Mouse (Mus musculus) CH12.LX (cell line): ENCODE measurements around the gene Wnk2. TPM values are rescaled to one million over a fixed set of nuclear protein-coding genes. Genes with fewer than 3 reads are reported as not detected.
A peak's percentile ranks its signal among the peaks of the same experiment; 100 is the strongest.

ENCODE experiments used
- DNase-seq: peaks from one replicate; pipeline ENCODE4 v3.0.0-alpha.2; 2013; ENCODE audit errors: extremely low read depth
- H3K27ac ChIP-seq: 2 replicates; pipeline ENCODE4 v1.5.1; 2012; ENCODE audit warnings: low read depth, mild to moderate bottlenecking, control low read depth, moderate library complexity; ENCODE audit not compliant: insufficient read depth
- H3K27me3 ChIP-seq: replicated peaks from 2 replicates; pipeline ENCODE3; 2012; ENCODE audit warnings: inconsistent platforms
- H3K36me3 ChIP-seq, 2 experiments: replicated peaks in 1 of 2; 2 replicates each; pipeline versions ENCODE3 to v1.6.1; 2012; ENCODE audit warnings: inconsistent platforms in 1 of 2, low read length in 1 of 2, mild to moderate bottlenecking in 1 of 2, mixed read lengths in 1 of 2, moderate library complexity in 1 of 2; ENCODE audit not compliant: control insufficient read depth in 1 of 2, insufficient read depth in 1 of 2
- H3K4me1 ChIP-seq, 2 experiments: 2 replicates each; pipeline ENCODE4 v1.6.1; 2012; ENCODE audit warnings: inconsistent platforms in 1 of 2, moderate library complexity in 1 of 2; ENCODE audit not compliant: insufficient read depth in 2 of 2, control insufficient read depth in 1 of 2
- H3K4me2 ChIP-seq: 2 replicates; pipeline ENCODE4 v1.6.1; 2012; ENCODE audit warnings: low read depth, mild to moderate bottlenecking, control low read depth; ENCODE audit not compliant: poor library complexity, insufficient read depth, severe bottlenecking
- H3K4me3 ChIP-seq, 3 experiments: fragments of 150-350 bp in 1 of 3; sonication (generic) in 1 of 3; replicated peaks in 1 of 3; 2 replicates each; pipeline versions ENCODE3 to v1.5.1; 2011 to 2012; ENCODE audit warnings: low read depth in 2 of 3, low read length in 2 of 3, mild to moderate bottlenecking in 2 of 3, moderate library complexity in 2 of 3, control low read depth in 1 of 3, improper control_type of control experiment in 1 of 3, inconsistent platforms in 1 of 3, mixed read lengths in 1 of 3; ENCODE audit not compliant: poor library complexity in 1 of 3
- H3K79me2 ChIP-seq: replicated peaks from 2 replicates; pipeline ENCODE4 v1.6.1; 2012; ENCODE audit warnings: mild to moderate bottlenecking, moderate library complexity; ENCODE audit not compliant: control insufficient read depth, poor library complexity, insufficient read depth, severe bottlenecking; ENCODE audit errors: extremely low read depth
- H3K9ac ChIP-seq: 2 replicates; pipeline ENCODE4 v1.6.1; 2012; ENCODE audit warnings: low read depth, mild to moderate bottlenecking, control low read depth, moderate library complexity; ENCODE audit not compliant: insufficient read depth
- H3K9me3 ChIP-seq: replicated peaks from 2 replicates; pipeline ENCODE3; 2012; ENCODE audit warnings: low read length, inconsistent platforms, mixed read lengths
- BHLHE40 ChIP-seq: IDR thresholded peaks from 2 replicates; pipeline ENCODE4 v1.6.1; 2011; ENCODE audit warnings: mild to moderate bottlenecking, low read depth, low read length, improper control_type of control experiment
- CHD1 ChIP-seq: IDR thresholded peaks from 2 replicates; pipeline ENCODE4 v1.6.1; 2012; ENCODE audit warnings: low read depth, low read length, improper control_type of control experiment, inconsistent platforms
- CHD2 ChIP-seq: IDR thresholded peaks from 2 replicates; pipeline ENCODE4 v1.6.1; 2011; ENCODE audit warnings: low read length, improper control_type of control experiment
- CTCF ChIP-seq, 2 experiments: IDR thresholded peaks in 1 of 2; conservative IDR thresholded peaks in 1 of 2; 2 replicates each; pipeline ENCODE4 v1.5.1; 2011 to 2012; ENCODE audit warnings: low read depth in 2 of 2, low read length in 2 of 2, improper control_type of control experiment in 1 of 2, inconsistent platforms in 1 of 2, mild to moderate bottlenecking in 1 of 2, moderate library complexity in 1 of 2
- E2F4 ChIP-seq: IDR thresholded peaks from 2 replicates; pipeline ENCODE4 v1.6.1; 2011; ENCODE audit warnings: low read depth, low read length, improper control_type of control experiment; ENCODE audit not compliant: insufficient replicate concordance
- ELF1 ChIP-seq: IDR thresholded peaks from 2 replicates; pipeline ENCODE4 v1.6.1; 2014; ENCODE audit warnings: low read depth, mild to moderate bottlenecking, inconsistent platforms, low read length, improper control_type of control experiment
- EP300 ChIP-seq: IDR thresholded peaks from 2 replicates; pipeline ENCODE4 v1.6.1; 2011; ENCODE audit warnings: low read length, improper control_type of control experiment
- GABPA ChIP-seq: IDR thresholded peaks from 2 replicates; pipeline ENCODE4 v1.6.1; 2012; ENCODE audit warnings: low read depth, low read length, improper control_type of control experiment, inconsistent platforms; ENCODE audit not compliant: insufficient replicate concordance
- IRF4 ChIP-seq: IDR thresholded peaks from 2 replicates; pipeline ENCODE4 v1.6.1; 2014; ENCODE audit warnings: low read depth, mild to moderate bottlenecking, inconsistent platforms, low read length, improper control_type of control experiment
- JUN ChIP-seq: IDR thresholded peaks from 2 replicates; pipeline ENCODE4 v1.6.1; 2011; ENCODE audit warnings: low read depth, mild to moderate bottlenecking, low read length, improper control_type of control experiment, moderate library complexity; ENCODE audit not compliant: insufficient read depth
- JUND ChIP-seq: conservative IDR thresholded peaks from 2 replicates; pipeline ENCODE4 v1.6.1; 2011; ENCODE audit warnings: low read depth, low read length, improper control_type of control experiment
- MAX ChIP-seq: IDR thresholded peaks from 2 replicates; pipeline ENCODE4 v1.6.1; 2011; ENCODE audit warnings: low read length, improper control_type of control experiment
- MAZ ChIP-seq: IDR thresholded peaks from 2 replicates; pipeline ENCODE4 v1.6.1; 2012; ENCODE audit warnings: low read depth, mild to moderate bottlenecking, inconsistent platforms, low read length, improper control_type of control experiment, moderate library complexity
- MEF2A ChIP-seq: IDR thresholded peaks from 2 replicates; pipeline ENCODE4 v1.6.1; 2014; ENCODE audit warnings: low read depth, mild to moderate bottlenecking, inconsistent platforms, low read length, improper control_type of control experiment, borderline replicate concordance
- MXI1 ChIP-seq: IDR thresholded peaks from 2 replicates; pipeline ENCODE4 v1.6.1; 2011; ENCODE audit warnings: mild to moderate bottlenecking, low read depth, low read length, improper control_type of control experiment
- MYC ChIP-seq: IDR thresholded peaks from 2 replicates; pipeline ENCODE4 v1.6.1; 2011; ENCODE audit warnings: low read depth, mild to moderate bottlenecking, improper control_type of control experiment, low read length
- NELFE ChIP-seq: IDR thresholded peaks from 2 replicates; pipeline ENCODE4 v1.6.1; 2011; ENCODE audit warnings: low read depth, low read length, improper control_type of control experiment
- NRF1 ChIP-seq: IDR thresholded peaks from 2 replicates; pipeline ENCODE4 v1.6.1; 2014; ENCODE audit warnings: low read depth, mild to moderate bottlenecking, inconsistent platforms, low read length, improper control_type of control experiment, moderate library complexity
- PAX5 ChIP-seq: IDR thresholded peaks from 2 replicates; pipeline ENCODE4 v1.6.1; 2012; ENCODE audit warnings: low read length, inconsistent platforms, mixed read lengths
- POLR2A ChIP-seq: IDR thresholded peaks from 2 replicates; pipeline ENCODE4 v1.6.1; 2011; ENCODE audit warnings: low read depth, mild to moderate bottlenecking, improper control_type of control experiment, low read length
- POLR2AphosphoS2 ChIP-seq: IDR thresholded peaks from 2 replicates; pipeline ENCODE4 v1.6.1; 2011; ENCODE audit warnings: low read depth, low read length, improper control_type of control experiment
- RAD21 ChIP-seq: IDR thresholded peaks from 2 replicates; pipeline ENCODE4 v1.6.1; 2011; ENCODE audit warnings: low read depth, mild to moderate bottlenecking, low read length, improper control_type of control experiment, moderate library complexity
- SIN3A ChIP-seq: IDR thresholded peaks from 2 replicates; pipeline ENCODE4 v1.6.1; 2012; ENCODE audit warnings: low read length, improper control_type of control experiment, inconsistent platforms
- SMC3 ChIP-seq: IDR thresholded peaks from 2 replicates; pipeline ENCODE4 v1.6.1; 2011; ENCODE audit warnings: low read depth, low read length, improper control_type of control experiment
- TBP ChIP-seq: conservative IDR thresholded peaks from 2 replicates; pipeline ENCODE4 v1.6.1; 2011; ENCODE audit warnings: low read depth, low read length, improper control_type of control experiment
- UBTF ChIP-seq: IDR thresholded peaks from 2 replicates; pipeline ENCODE4 v1.6.1; 2012; ENCODE audit warnings: low read depth, mild to moderate bottlenecking, inconsistent platforms, low read length, improper control_type of control experiment, moderate library complexity
- USF1 ChIP-seq: IDR thresholded peaks from 2 replicates; pipeline ENCODE4 v1.6.1; 2014; ENCODE audit warnings: low read depth, mild to moderate bottlenecking, inconsistent platforms, low read length, improper control_type of control experiment
- USF2 ChIP-seq: conservative IDR thresholded peaks from 2 replicates; pipeline ENCODE4 v1.6.1; 2011; ENCODE audit warnings: low read depth, low read length, improper control_type of control experiment
- ZC3H11A ChIP-seq: IDR thresholded peaks from 2 replicates; pipeline ENCODE4 v1.6.1; 2012; ENCODE audit warnings: low read depth, mild to moderate bottlenecking, inconsistent platforms, low read length, improper control_type of control experiment
- ZKSCAN1 ChIP-seq: IDR thresholded peaks from 2 replicates; pipeline ENCODE4 v1.6.1; 2012; ENCODE audit warnings: low read depth, inconsistent platforms, low read length, improper control_type of control experiment, borderline replicate concordance
- ZNF384 ChIP-seq: IDR thresholded peaks from 2 replicates; pipeline ENCODE4 v1.6.1; 2012; ENCODE audit warnings: low read depth, low read length, improper control_type of control experiment, inconsistent platforms
- dilution Hi-C: fragments of 300-500 bp; cut with MboI; formaldehyde crosslinking; loops from 2 replicates; pipeline ENCODE4 v1.14.3; 2020; ENCODE audit warnings: low sequenced_read_pairs; ENCODE audit not compliant: extremely low pct_unique_long_range_greater_than_20kb, extremely low pct_ligation_motif_present
- in situ Hi-C: fragments of 300-500 bp; cut with MboI; formaldehyde crosslinking; loops from 3 replicates; pipeline ENCODE4 v1.14.3; 2019; ENCODE audit warnings: low sequenced_read_pairs, low pct_ligation_motif_present, low pct_unique_long_range_greater_than_20kb, mixed read lengths
- polyA plus RNA-seq: library from polyadenylated mRNA; unstranded; fragments of >175 nt; gene quantifications from 2 replicates; pipeline ENCODE4 v1.2.1, GENCODE M21; 2012; ENCODE audit warnings: low read depth; ENCODE audit not compliant: insufficient read length
- total RNA-seq, 2 experiments: library from RNA; depleted of rRNA; stranded (reverse); fragments of 300-350 nt in 1 of 2; fragments of >200 nt in 1 of 2; gene quantifications; 2 replicates each; pipeline ENCODE4 v1.2.3; 2012 to 2014

The Wnk2 gene
- total and polyA plus RNA-seq, 3 experiments: 0.04 TPM; not detected in 2

- TF ChIP-seq MYC (no peak), IRF4 (no peak), NELFE (no peak), TBP (no peak), BHLHE40 (peak; percentile 63), GABPA (no peak), POLR2AphosphoS2 (no peak), SIN3A (peak; percentile 49; the same call in 1 of the 2 replicates), ZNF384 (no peak), EP300 (peak; percentile 40; the same call in 1 of the 2 replicates), CHD1 (no peak), SMC3 (no peak), MEF2A (no peak; the same call in 1 of the 2 replicates)
Observed at GRCm38 (mm10) chr13:49188219-49188965, 40.6 kb upstream of the Wnk2 start (continued).

GRCm38 (mm10) chr13:49187288-49188218 is 39.7 kb upstream of the Wnk2 start, which contains the start of gene Ninj1:
TSS of gene Ninj1 (plus strand) at chr13:49187485.
- H3K4me3 ChIP-seq: peak within 1 kb of the TSS; percentile 66 to 85 (median 70)
- peak; percentile 92 for DNase-seq
- no peaks in the 10 kb centered on the region for H3K79me2 ChIP-seq
- H3K4me2 ChIP-seq: peak within 1 kb of the TSS; percentile 91
- dilution Hi-C loops (no loop called here), in situ Hi-C loops (loop anchor here (25.0 kb wide), 2 partner anchors 325 to 525 kb away; partner anchors contain the start of genes Barx1 and Phf2)
- H3K27me3 ChIP-seq: no peaks in the 10 kb centered on the region
- peak within 1 kb of the TSS; percentile 87 for H3K9ac ChIP-seq
- H3K36me3 ChIP-seq: no peaks in the 10 kb centered on the region
- peaks cover 28 to 54% of the 10 kb centered on the region in 2 experiments for H3K4me1 ChIP-seq
- H3K9me3 ChIP-seq: peaks cover 6% of the 10 kb centered on the region
- peak within 1 kb of the TSS; percentile 46 for H3K27ac ChIP-seq
- TF ChIP-seq POLR2A: peak; percentile 85
- peak; percentile 46; the same call in 1 of the 2 replicates for TF ChIP-seq NRF1
- TF ChIP-seq MYC: peak; percentile 60; the same call in 1 of the 2 replicates
- no peak for TF ChIP-seq USF2
- no peak for TF ChIP-seq ZC3H11A
- 0 out of 2 replicates have a peak, but pooled peaks have one; percentile 33 for TF ChIP-seq EP300
- no peak for TF ChIP-seq IRF4
- TF ChIP-seq ZKSCAN1: no peak
- TF ChIP-seq MEF2A: peak; percentile 73; the same call in 1 of the 2 replicates
- TF ChIP-seq TBP: 0 out of 2 replicates have a peak, but pooled peaks have one; percentile 18
- 0 out of 2 replicates have a peak, but pooled peaks have one; percentile 11 for TF ChIP-seq ELF1
- no peak for TF ChIP-seq JUN
- no peak for TF ChIP-seq USF1
- TF ChIP-seq BHLHE40: peak; percentile 98
- TF ChIP-seq UBTF: 0 out of 2 replicates have a peak, but pooled peaks have one; percentile 50
- TF ChIP-seq PAX5: no peak
- no peak for TF ChIP-seq JUND
- TF ChIP-seq E2F4: no peak
- TF ChIP-seq SIN3A: peak; percentile 67; the same call in 1 of the 2 replicates
- no peak for TF ChIP-seq CHD1
- TF ChIP-seq RAD21: no peak
- TF ChIP-seq GABPA: no peak
- no peak for TF ChIP-seq MAZ
- TF ChIP-seq CHD2: no peak
- TF ChIP-seq CTCF (conservative IDR thresholded peaks at IDR 0.05 in 1 of 2, IDR thresholded peaks at IDR 0.05 in 1 of 2; ENCODE audit: low read depth in 2 of 2, low read length in 2 of 2): no peak
- TF ChIP-seq MAX: peak; percentile 54
- no peak for TF ChIP-seq ZNF384
- TF ChIP-seq MXI1: peak; percentile 56
